ENCODE assay signal across 11 mouse cellular contexts in the genomic region with DNA sequence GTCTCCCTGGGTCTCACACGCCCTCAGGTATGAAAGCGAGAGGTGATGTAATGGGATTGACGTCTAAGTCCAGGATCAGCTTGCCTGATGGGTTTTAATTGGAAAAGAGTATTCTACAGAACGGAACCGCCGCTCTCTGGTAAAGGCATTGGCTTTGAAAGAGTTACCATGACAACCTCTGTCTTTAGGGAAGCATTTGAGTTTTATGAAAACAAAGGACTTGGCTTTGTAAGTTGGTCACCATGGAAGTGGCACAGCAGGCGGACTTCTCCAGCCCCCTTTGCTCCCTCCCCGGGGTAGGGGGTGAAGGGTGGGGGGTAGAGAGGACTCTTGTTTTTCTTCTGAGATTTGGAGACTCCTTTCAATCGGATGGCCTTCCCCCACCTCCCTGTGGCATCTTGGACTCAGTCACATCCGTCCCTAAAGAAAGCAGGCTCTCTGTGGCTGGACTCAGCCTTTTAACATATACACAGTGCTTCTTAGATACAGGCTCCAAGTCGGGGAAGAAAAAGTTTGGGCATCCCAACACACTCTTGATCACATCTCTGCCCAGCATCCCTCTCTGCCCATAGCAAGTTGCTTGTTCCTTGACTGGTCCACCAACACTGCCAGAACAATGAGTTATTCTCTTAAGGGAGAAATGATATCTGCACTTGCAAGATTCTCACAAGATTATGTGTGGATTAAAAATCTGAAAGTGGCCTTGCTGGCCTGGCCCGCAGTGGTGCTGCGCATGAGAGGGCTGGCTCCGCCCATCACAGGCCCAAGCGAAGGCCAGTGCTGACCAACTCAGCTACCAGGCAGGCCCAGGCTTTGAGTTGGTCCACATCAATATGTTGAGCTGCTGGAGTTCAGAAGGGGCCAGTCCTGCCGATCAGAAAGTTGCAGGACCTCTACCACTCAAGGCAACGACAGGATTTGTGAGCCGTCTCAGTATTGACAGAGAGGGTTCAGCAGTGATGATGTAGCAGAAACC. TPM values are rescaled to one million over a fixed set of nuclear protein-coding genes. Genes with fewer than 3 reads are reported as not detected.
DNase-seq lines count a peak whose midpoint lies in the region; ATAC-seq and TF ChIP-seq lines count a peak whose summit lies in the region.
"Had no signal": no experiment of that assay in that cellular context is flagged by ENCODE, and none has a peak within 500 bp of the region (broad histone marks: within the 10 kb centered on the region; RNA-seq: fewer than 3 reads in every experiment).

No protein-coding gene starts in this region.

- H3K9ac ChIP-seq in limb, embryonic 14.5 days (ENCODE audit: low read depth, low read length, severe bottlenecking) = no peak overlapping the region
- no peak overlapping the region for H3K9ac ChIP-seq in forebrain, embryonic 14.5 days (ENCODE audit: low read length)
- peak overlapping the region; percentile 57 for H3K9ac ChIP-seq in midbrain, embryonic 11.5 days (ENCODE audit: low read length)
- H3K9ac ChIP-seq: heart, embryonic 15.5 days; liver, embryonic 13.5 days had no signal

- H3K4me3 ChIP-seq in limb, embryonic 14.5 days (replicated peaks; ENCODE audit: low read length) = no peak overlapping the region
- H3K4me3 ChIP-seq in limb, embryonic 10.5 days = no peak overlapping the region
- no peak overlapping the region for H3K4me3 ChIP-seq in forebrain, embryonic 14.5 days (ENCODE audit: low read depth, low read length)
- no peak overlapping the region for H3K4me3 ChIP-seq in midbrain, embryonic 11.5 days (ENCODE audit: low read depth, low read length)
- H3K4me3 ChIP-seq: heart, embryonic 15.5 days; liver, embryonic 13.5 days had no signal

- DNase-seq in limb, embryonic 14.5 days (ENCODE audit: low spot score) = peak; percentile 45
- DNase-seq in limb, embryonic 10.5 days (ENCODE audit: low spot score) = no peak
- DNase-seq in forebrain, embryonic 14.5 days (ENCODE audit: low spot score) = peak; percentile 92
- DNase-seq in midbrain, embryonic 11.5 days (ENCODE audit: low spot score, missing footprints) = peak; percentile 95
- DNase-seq in retina, embryonic 14.5 days (ENCODE audit: low spot score) = peak; percentile 69
- DNase-seq in testis, postnatal 10 days (ENCODE audit: low spot score) = no peak
- DNase-seq in lung, postnatal 25 days (ENCODE audit: low spot score) = no peak
- DNase-seq in kidney, adult 8-10 months = no peak
- DNase-seq: kidney, adult 11 months; liver, embryonic 13.5 days had no signal

- H3K9me3 ChIP-seq in limb, embryonic 14.5 days (ENCODE audit: control insufficient read depth, low read length) = no peaks in the 10 kb centered on the region
- H3K9me3 ChIP-seq in limb, embryonic 10.5 days (replicated peaks) = no peaks in the 10 kb centered on the region
- no peaks in the 10 kb centered on the region for H3K9me3 ChIP-seq in forebrain, embryonic 14.5 days (replicated peaks; ENCODE audit: control insufficient read depth, low read length)
- no peaks in the 10 kb centered on the region for H3K9me3 ChIP-seq in midbrain, embryonic 11.5 days (ENCODE audit: control insufficient read depth, low read length)
- H3K9me3 ChIP-seq: heart, embryonic 15.5 days; liver, embryonic 13.5 days had no signal

- 57% methylated on average over 18 of the region's 18 CpGs for WGBS in limb, embryonic 14.5 days
- 64% methylated on average over 18 of the region's 18 CpGs for WGBS in limb, embryonic 10.5 days
- WGBS in forebrain, embryonic 14.5 days = 12% methylated on average over 18 of the region's 18 CpGs
- WGBS in midbrain, embryonic 11.5 days = 10% methylated on average over 18 of the region's 18 CpGs

- no peaks in the 10 kb centered on the region for H3K36me3 ChIP-seq in limb, embryonic 14.5 days (ENCODE audit: control insufficient read depth, insufficient read depth, low read length)
- H3K36me3 ChIP-seq in limb, embryonic 10.5 days = no peaks in the 10 kb centered on the region
- H3K36me3 ChIP-seq in forebrain, embryonic 14.5 days (ENCODE audit: control insufficient read depth, insufficient read depth, low read length) = no peaks in the 10 kb centered on the region
- H3K36me3 ChIP-seq in midbrain, embryonic 11.5 days (ENCODE audit: control insufficient read depth, insufficient read depth, low read length) = no peaks in the 10 kb centered on the region
- H3K36me3 ChIP-seq: heart, embryonic 15.5 days; liver, embryonic 13.5 days had no signal

- TF ChIP-seq POLR2A in limb, embryonic 14.5 days (IDR thresholded peaks at IDR 0.05; ENCODE audit: borderline replicate concordance, extremely low read depth, insufficient read depth, insufficient read length) = no peak

- H3K27ac ChIP-seq in limb, embryonic 14.5 days (replicated peaks; ENCODE audit: low read depth, low read length) = peak overlapping the region; percentile 39
- H3K27ac ChIP-seq in limb, embryonic 10.5 days = no peak overlapping the region
- peak overlapping the region; percentile 76 for H3K27ac ChIP-seq in forebrain, embryonic 14.5 days (ENCODE audit: low read depth, low read length)
- H3K27ac ChIP-seq in midbrain, embryonic 11.5 days (ENCODE audit: low read depth, low read length) = peak overlapping the region; percentile 90
- H3K27ac ChIP-seq: heart, embryonic 15.5 days; liver, embryonic 13.5 days had no signal

- H3K27me3 ChIP-seq in limb, embryonic 14.5 days (ENCODE audit: control insufficient read depth, insufficient read depth, low read length) = no peaks in the 10 kb centered on the region
- H3K27me3 ChIP-seq in limb, embryonic 10.5 days (ENCODE audit: low read depth, poor library complexity, severe bottlenecking) = no peaks in the 10 kb centered on the region
- no peaks in the 10 kb centered on the region for H3K27me3 ChIP-seq in forebrain, embryonic 14.5 days (replicated peaks; ENCODE audit: control insufficient read depth, insufficient read depth, low read length)
- H3K27me3 ChIP-seq in midbrain, embryonic 11.5 days (ENCODE audit: control insufficient read depth, insufficient read depth, low read length) = no peaks in the 10 kb centered on the region
- H3K27me3 ChIP-seq: heart, embryonic 15.5 days; liver, embryonic 13.5 days had no signal

- no peak overlapping the region for H3K4me2 ChIP-seq in limb, embryonic 14.5 days (replicated peaks; ENCODE audit: low read depth, low read length, severe bottlenecking)
- 0 out of 2 replicates have a peak overlapping the region, but pooled peaks have one; percentile 6 for H3K4me2 ChIP-seq in forebrain, embryonic 14.5 days (ENCODE audit: low read length)
- peak overlapping the region; percentile 26; the same call in 1 of the 2 replicates for H3K4me2 ChIP-seq in midbrain, embryonic 11.5 days
- H3K4me2 ChIP-seq: heart, embryonic 15.5 days; liver, embryonic 13.5 days had no signal

- no peaks in the 10 kb centered on the region for H3K4me1 ChIP-seq in limb, embryonic 14.5 days (ENCODE audit: control insufficient read depth, insufficient read depth, low read length)
- H3K4me1 ChIP-seq in limb, embryonic 10.5 days = peaks cover 4% of the 10 kb centered on the region; the same call in 1 of the 2 replicates
- H3K4me1 ChIP-seq in forebrain, embryonic 14.5 days (ENCODE audit: control insufficient read depth, insufficient read depth, low read length) = peaks cover 15% of the 10 kb centered on the region
- peaks cover 23% of the 10 kb centered on the region for H3K4me1 ChIP-seq in midbrain, embryonic 11.5 days (ENCODE audit: control insufficient read depth, insufficient read depth, low read length)
- H3K4me1 ChIP-seq: heart, embryonic 15.5 days; liver, embryonic 13.5 days had no signal

- peak; percentile 57; the same call in 1 of the 2 replicates for ATAC-seq in limb, embryonic 14.5 days (ENCODE audit: low FRiP score, low read depth)
- peak; percentile 83 for ATAC-seq in forebrain, embryonic 14.5 days
- peak; percentile 90 for ATAC-seq in midbrain, embryonic 11.5 days (ENCODE audit: low FRiP score)

RNA-seq across cellular contexts. Expression of gene Pdcd5, which starts 21.0 kb away (rescaled TPM):
- 105 and 201 TPM in 2 replicates for polyA plus RNA-seq in limb, embryonic 14.5 days (2012; rRNA removed)
- 267 and 293 TPM in 2 replicates for polyA plus RNA-seq in limb, embryonic 14.5 days (2014; fragmentation: Nextera tagmentation; extraction: Ambion mirVana)
- polyA plus RNA-seq in limb, embryonic 10.5 days (2016; fragmentation: Nextera tagmentation; extraction: Ambion mirVana) = 307 and 339 TPM in 2 replicates
- 232 and 268 TPM in 2 replicates for polyA plus RNA-seq in forebrain, embryonic 14.5 days (2014; fragmentation: Nextera tagmentation; extraction: Ambion mirVana)
- 307 and 310 TPM in 2 replicates for polyA plus RNA-seq in midbrain, embryonic 11.5 days (2014; fragmentation: Nextera tagmentation; extraction: Ambion mirVana)

Comparison
In these comparisons a context has a peak if more than half of its experiments do, and no peak if none do; other contexts are left out.
1. DNase-seq: peak in limb, embryonic 14.5 days (single experiment), forebrain, embryonic 14.5 days (single experiment), midbrain, embryonic 11.5 days (single experiment) and retina, embryonic 14.5 days (single experiment); none in limb, embryonic 10.5 days (single experiment), testis, postnatal 10 days (single experiment), lung, postnatal 25 days (single experiment) and kidney, adult 8-10 months (0 of 2).
2. Peak in every context shown above with its lines, with median percentiles within 50 percentile points of each other: ATAC-seq.